Mouse (Mus musculus) MEL (cell line): ENCODE measurements around the gene Dclk3. TPM values are rescaled to one million over a fixed set of nuclear protein-coding genes. Genes with fewer than 3 reads are reported as not detected.

Source experiments
- DNase-seq: peaks from one replicate; pipeline ENCODE4 v3.0.0; 2011; ENCODE audit warnings: low read depth, low spot score
- H3K27ac ChIP-seq: 2 replicates; pipeline ENCODE4 v1.5.1; 2012; ENCODE audit warnings: low read depth, mild to moderate bottlenecking, control low read depth, low read length, moderate library complexity; ENCODE audit not compliant: control insufficient read depth
- H3K27me3 ChIP-seq, 2 experiments: fragments of 150-350 bp in 1 of 2; sonication (generic) in 1 of 2; 2 replicates each; pipeline ENCODE4 v1.6.1; 2012; ENCODE audit warnings: low read length in 2 of 2, mild to moderate bottlenecking in 2 of 2, improper control_type of control experiment in 1 of 2, moderate library complexity in 1 of 2; ENCODE audit not compliant: insufficient read depth in 2 of 2, control insufficient read depth in 1 of 2
- H3K36me3 ChIP-seq, 2 experiments: 2 replicates each; pipeline ENCODE4 v1.6.1; 2012 to 2014; ENCODE audit warnings: low read length in 2 of 2, improper control_type of control experiment in 1 of 2, inconsistent platforms in 1 of 2, mild to moderate bottlenecking in 1 of 2; ENCODE audit not compliant: insufficient read depth in 2 of 2, control insufficient read depth in 1 of 2
- H3K4me1 ChIP-seq, 2 experiments: fragments of 150-350 bp in 1 of 2; sonication (generic) in 1 of 2; 2 replicates each; pipeline ENCODE4 v1.6.1; 2012; ENCODE audit warnings: low read length in 2 of 2, improper control_type of control experiment in 1 of 2, mild to moderate bottlenecking in 1 of 2; ENCODE audit not compliant: insufficient read depth in 2 of 2, control insufficient read depth in 1 of 2
- H3K4me3 ChIP-seq, 2 experiments: fragments of 150-350 bp in 1 of 2; sonication (generic) in 1 of 2; 2 replicates each; pipeline ENCODE4 v1.5.1; 2012; ENCODE audit warnings: low read depth in 2 of 2, low read length in 2 of 2, mild to moderate bottlenecking in 2 of 2, moderate library complexity in 2 of 2, control low read depth in 1 of 2, improper control_type of control experiment in 1 of 2; ENCODE audit not compliant: control insufficient read depth in 1 of 2, insufficient read depth in 1 of 2
- H3K79me2 ChIP-seq: 2 replicates; pipeline ENCODE4 v1.6.1; 2012; ENCODE audit warnings: mild to moderate bottlenecking, low read length, moderate library complexity; ENCODE audit not compliant: control insufficient read depth, poor library complexity, insufficient read depth
- H3K9ac ChIP-seq: 2 replicates; pipeline ENCODE4 v1.6.1; 2012; ENCODE audit warnings: low read depth, mild to moderate bottlenecking, control low read depth, low read length, moderate library complexity; ENCODE audit not compliant: control insufficient read depth, poor library complexity, severe bottlenecking
- H3K9me3 ChIP-seq: fragments of 150-350 bp; sonication (generic); replicated peaks from 2 replicates; pipeline ENCODE4 v1.6.1; 2012; ENCODE audit warnings: mild to moderate bottlenecking, low read length, improper control_type of control experiment, moderate library complexity; ENCODE audit not compliant: insufficient read depth
- BHLHE40 ChIP-seq: IDR thresholded peaks from 2 replicates; pipeline ENCODE4 v1.6.1; 2012; ENCODE audit warnings: low read depth, mild to moderate bottlenecking, inconsistent platforms, low read length, improper control_type of control experiment, borderline replicate concordance
- CHD1 ChIP-seq: IDR thresholded peaks from 2 replicates; pipeline ENCODE4 v1.6.1; 2012; ENCODE audit warnings: low read depth, mild to moderate bottlenecking, inconsistent platforms, low read length, improper control_type of control experiment
- CTCF ChIP-seq, 3 experiments: IDR thresholded peaks in 2 of 3; conservative IDR thresholded peaks in 1 of 3; 2 replicates each; pipeline ENCODE4 v1.5.1; 2011 to 2012; ENCODE audit warnings: low read length in 3 of 3, low read depth in 2 of 3, mild to moderate bottlenecking in 2 of 3, improper control_type of control experiment in 1 of 3, inconsistent platforms in 1 of 3, mixed read lengths in 1 of 3, moderate library complexity in 1 of 3; ENCODE audit not compliant: control insufficient read depth in 1 of 3, insufficient read depth in 1 of 3, poor library complexity in 1 of 3, severe bottlenecking in 1 of 3
- ELF1 ChIP-seq: IDR thresholded peaks from 2 replicates; pipeline ENCODE4 v1.6.1; 2014; ENCODE audit warnings: low read depth, mild to moderate bottlenecking, inconsistent platforms, low read length, improper control_type of control experiment, moderate library complexity
- EP300 ChIP-seq, 2 experiments: IDR thresholded peaks; 2 replicates each; pipeline ENCODE4 v1.6.1; 2011; ENCODE audit warnings: improper control_type of control experiment in 2 of 2, low read length in 2 of 2, low read depth in 1 of 2, mild to moderate bottlenecking in 1 of 2
- GATA1 ChIP-seq: IDR thresholded peaks from 2 replicates; pipeline ENCODE4 v1.6.1; 2011; ENCODE audit warnings: low read depth, low read length, improper control_type of control experiment
- JUND ChIP-seq: IDR thresholded peaks from 2 replicates; pipeline ENCODE4 v1.6.1; 2011; ENCODE audit warnings: low read depth, mild to moderate bottlenecking, improper control_type of control experiment, low read length
- MAFK ChIP-seq: IDR thresholded peaks from 2 replicates; pipeline ENCODE4 v1.6.1; 2011; ENCODE audit warnings: low read depth, mild to moderate bottlenecking, low read length, improper control_type of control experiment, borderline replicate concordance
- MAX ChIP-seq: IDR thresholded peaks from 2 replicates; pipeline ENCODE4 v1.6.1; 2011; ENCODE audit warnings: low read length, improper control_type of control experiment
- MXI1 ChIP-seq: IDR thresholded peaks from 2 replicates; pipeline ENCODE4 v1.6.1; 2011; ENCODE audit warnings: mild to moderate bottlenecking, low read depth, low read length, improper control_type of control experiment
- MYB ChIP-seq: IDR thresholded peaks from 2 replicates; pipeline ENCODE4 v1.6.1; 2011; ENCODE audit warnings: mild to moderate bottlenecking, low read depth, low read length, improper control_type of control experiment
- NRF1 ChIP-seq: IDR thresholded peaks from 2 replicates; pipeline ENCODE4 v1.6.1; 2014; ENCODE audit warnings: low read depth, mild to moderate bottlenecking, inconsistent platforms, low read length, improper control_type of control experiment, moderate library complexity; ENCODE audit not compliant: poor library complexity, insufficient read depth, severe bottlenecking
- POLR2A ChIP-seq, 2 experiments: IDR thresholded peaks; 2 replicates each; pipeline ENCODE4 v1.6.1; 2011 to 2012; ENCODE audit warnings: low read length in 2 of 2, mild to moderate bottlenecking in 2 of 2, control low read depth in 1 of 2, improper control_type of control experiment in 1 of 2, low read depth in 1 of 2, moderate library complexity in 1 of 2; ENCODE audit not compliant: control insufficient read depth in 1 of 2, insufficient read depth in 1 of 2, poor library complexity in 1 of 2
- POLR2AphosphoS2 ChIP-seq: IDR thresholded peaks from 2 replicates; pipeline ENCODE4 v1.6.1; 2011; ENCODE audit warnings: low read length, improper control_type of control experiment
- RAD21 ChIP-seq: IDR thresholded peaks from 2 replicates; pipeline ENCODE4 v1.6.1; 2011; ENCODE audit warnings: mild to moderate bottlenecking, low read depth, low read length, improper control_type of control experiment
- SMC3 ChIP-seq: IDR thresholded peaks from 2 replicates; pipeline ENCODE4 v1.6.1; 2011; ENCODE audit warnings: low read depth, low read length, improper control_type of control experiment
- UBTF ChIP-seq: IDR thresholded peaks from 2 replicates; pipeline ENCODE4 v1.6.1; 2012; ENCODE audit warnings: low read depth, mild to moderate bottlenecking, inconsistent platforms, low read length, improper control_type of control experiment, moderate library complexity, borderline replicate concordance; ENCODE audit not compliant: insufficient read depth
- USF2 ChIP-seq, 2 experiments: IDR thresholded peaks; 2 replicates each; pipeline ENCODE4 v1.6.1; 2011 to 2012; ENCODE audit warnings: improper control_type of control experiment in 2 of 2, low read length in 2 of 2, borderline replicate concordance in 1 of 2, inconsistent platforms in 1 of 2, low read depth in 1 of 2, mild to moderate bottlenecking in 1 of 2; ENCODE audit not compliant: insufficient read depth in 1 of 2
- ZC3H11A ChIP-seq: IDR thresholded peaks from 2 replicates; pipeline ENCODE4 v1.6.1; 2012; ENCODE audit warnings: low read depth, mild to moderate bottlenecking, inconsistent platforms, low read length, improper control_type of control experiment
- ZMIZ1 ChIP-seq: IDR thresholded peaks from 2 replicates; pipeline ENCODE4 v1.6.1; 2012; ENCODE audit warnings: low read depth, mild to moderate bottlenecking, inconsistent platforms, low read length, improper control_type of control experiment, moderate library complexity
- ZNF384 ChIP-seq: IDR thresholded peaks from 2 replicates; pipeline ENCODE4 v1.6.1; 2012; ENCODE audit warnings: low read depth, mild to moderate bottlenecking, inconsistent platforms, low read length, improper control_type of control experiment
- polyA plus RNA-seq, 2 experiments: library from polyadenylated mRNA; stranded (reverse) in 1 of 2; unstranded in 1 of 2; fragments of >175 nt in 1 of 2; fragments of >200 nt in 1 of 2; gene quantifications; 2 replicates each; pipeline versions ENCODE4 v1.2.1 to v1.2.4; 2012; ENCODE audit warnings: low replicate concordance in 2 of 2, low read depth in 1 of 2; ENCODE audit not compliant: insufficient read length in 2 of 2, insufficient read depth in 1 of 2, missing spikeins in 1 of 2
- total RNA-seq: library from RNA; depleted of rRNA; stranded (reverse); fragments of 300-350 nt; gene quantifications from 2 replicates; pipeline ENCODE4 v1.2.3, GENCODE M21; 2012

Gene Dclk3
- total and polyA plus RNA-seq, 3 experiments: not detected

GRCm38 (mm10) chr9:111493490-111493889 lies 54.6 kb downstream of the Dclk3 start:
- no peak overlapping the region for H3K9ac ChIP-seq
- H3K36me3 ChIP-seq: no peaks in the 10 kb centered on the region
- no peak overlapping the region for H3K27ac ChIP-seq
- no peak for TF ChIP-seq UBTF
- no peak for TF ChIP-seq POLR2A (IDR thresholded peaks at IDR 0.05; ENCODE audit: control insufficient read depth in 1 of 2, insufficient read depth in 1 of 2, low read depth in 1 of 2, low read length in 2 of 2, poor library complexity in 1 of 2)
- TF ChIP-seq POLR2AphosphoS2: no peak
- TF ChIP-seq RAD21: no peak
- TF ChIP-seq GATA1: no peak
- no peak for TF ChIP-seq NRF1
- TF ChIP-seq JUND: no peak
- TF ChIP-seq BHLHE40: no peak
- TF ChIP-seq EP300 (IDR thresholded peaks at IDR 0.05; ENCODE audit: low read depth in 1 of 2, low read length in 2 of 2): no peak
- no peak for TF ChIP-seq CHD1
- no peak for TF ChIP-seq MYB
- no peak for TF ChIP-seq MAFK
- TF ChIP-seq MAX: no peak
- no peak for TF ChIP-seq ZNF384
- TF ChIP-seq ELF1: no peak
- TF ChIP-seq ZMIZ1: no peak
- no peak for TF ChIP-seq MXI1
- TF ChIP-seq USF2 (IDR thresholded peaks at IDR 0.05; ENCODE audit: borderline replicate concordance in 1 of 2, insufficient read depth in 1 of 2, low read depth in 1 of 2, low read length in 2 of 2): no peak
- TF ChIP-seq, all 39 proteins: peak for 0
- no peak overlapping the region for H3K4me3 ChIP-seq
- H3K27me3 ChIP-seq: no peaks in the 10 kb centered on the region
- no peaks in the 10 kb centered on the region for H3K79me2 ChIP-seq
- H3K4me1 ChIP-seq: no peaks in the 10 kb centered on the region
- H3K9me3 ChIP-seq: no peaks in the 10 kb centered on the region
- no peak for DNase-seq

DNA sequence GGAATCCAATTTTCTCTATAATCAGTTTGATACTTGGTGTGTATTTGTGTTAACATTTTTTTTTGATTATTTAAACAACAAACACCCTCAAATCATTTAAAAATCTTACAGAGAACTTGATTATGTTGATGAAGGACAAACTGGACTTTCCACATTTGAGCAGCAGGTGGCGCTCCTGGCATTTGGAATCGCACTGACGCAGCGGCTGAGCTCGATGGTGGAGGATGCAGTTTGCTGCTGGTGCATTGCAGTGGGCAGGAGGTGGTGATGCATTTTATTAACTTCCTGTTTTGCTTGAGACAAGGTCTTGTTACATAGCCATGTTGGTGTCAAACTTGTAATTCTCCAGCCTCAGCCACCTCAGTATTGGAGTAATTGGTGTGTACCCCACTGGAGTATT lies 56.7 kb downstream of the Dclk3 start:
- H3K27ac ChIP-seq: no peak overlapping the region
- H3K27me3 ChIP-seq: no peaks in the 10 kb centered on the region
- H3K4me1 ChIP-seq: no peaks in the 10 kb centered on the region
- TF ChIP-seq ELF1 (no peak), RAD21 (peak; percentile 75), SMC3 (peak; percentile 72), MAX (no peak), CHD1 (no peak), CTCF (IDR thresholded peaks at IDR 0.05 in 2 of 3, conservative IDR thresholded peaks at IDR 0.05 in 1 of 3; ENCODE audit: control insufficient read depth in 1 of 3, insufficient read depth in 1 of 3, low read depth in 2 of 3, low read length in 3 of 3, poor library complexity in 1 of 3, severe bottlenecking in 1 of 3) (peak; percentile 59 to 83 (median 70)), ZC3H11A (peak; percentile 41)
- H3K36me3 ChIP-seq: no peaks in the 10 kb centered on the region
- H3K9me3 ChIP-seq: no peaks in the 10 kb centered on the region
- no peak overlapping the region for H3K9ac ChIP-seq
- peak; percentile 51 for DNase-seq
- no peaks in the 10 kb centered on the region for H3K79me2 ChIP-seq
- H3K4me3 ChIP-seq: no peak overlapping the region
